Mouse (Mus musculus) natural killer cell, adult 2 months (primary cell): ENCODE measurements around the gene Orai2.
"Not testable (repeated sequence)": the region's sequence is repeated elsewhere in the genome, so short reads cannot be mapped to it uniquely, and the experiment has no call there.

Source experiments
- DNase-seq, 2 experiments: peaks; one replicate each; pipeline ENCODE4 v3.0.0; 2022; ENCODE audit warnings: low spot score in 2 of 2

The Orai2 gene

GRCm38 (mm10) chr5:136173606-136174463 lies 3.3 kb upstream of the Orai2 start:
- DNase-seq = peak in 1 of 2 experiments; percentile 22

- no peak for DNase-seq
These were observed 2.4 kb upstream of the Orai2 start for GRCm38 (mm10) chr5:136172939-136173338.

- peak; percentile 41 to 52 for DNase-seq
These were observed 1.1 kb upstream of the Orai2 start for GRCm38 (mm10) chr5:136171363-136172341.

DNA sequence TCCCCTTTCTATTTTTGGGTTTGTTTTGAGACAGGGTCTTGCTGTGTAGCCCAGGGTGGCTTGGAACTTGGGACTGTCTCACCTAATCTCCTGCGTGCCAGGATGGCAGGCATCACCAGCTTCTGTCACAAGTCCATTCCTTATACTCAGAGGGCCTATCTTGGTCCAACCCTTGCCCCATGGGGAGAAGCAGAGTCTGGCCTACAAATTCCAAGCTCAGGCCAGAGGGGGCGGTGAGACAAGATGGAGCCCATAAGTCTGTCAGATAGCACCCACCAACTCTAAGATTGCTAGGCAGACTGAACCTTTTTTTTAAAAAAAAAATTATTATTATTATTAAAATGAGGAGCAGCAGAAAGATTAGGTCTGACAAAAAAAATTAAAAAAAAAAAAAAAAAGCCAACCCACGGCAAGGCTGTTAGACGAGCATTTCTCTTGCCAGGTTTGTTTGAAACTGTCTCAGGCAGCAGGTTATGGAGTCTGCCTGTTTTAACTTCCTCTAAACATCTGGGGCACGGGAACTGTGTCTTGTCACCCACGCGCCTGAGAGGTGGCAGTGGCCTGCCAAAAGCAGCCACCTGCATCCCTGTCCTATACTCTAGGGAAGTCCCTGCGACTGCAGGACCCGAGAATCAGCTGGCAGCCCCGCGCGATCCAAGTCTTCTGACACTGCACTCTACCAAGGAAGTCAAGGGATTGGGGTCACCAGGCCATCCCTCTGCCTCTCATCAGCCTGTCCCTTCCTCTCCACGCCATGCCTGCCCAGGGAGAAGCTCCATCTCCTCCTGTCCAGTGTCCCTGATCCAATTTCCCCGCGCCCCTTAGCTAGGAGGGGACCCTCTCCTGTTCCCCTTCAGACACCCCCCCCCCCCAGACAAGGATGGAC lies 644 bp downstream of the Orai2 start:
- DNase-seq = peak; percentile 40 to 66

DNA sequence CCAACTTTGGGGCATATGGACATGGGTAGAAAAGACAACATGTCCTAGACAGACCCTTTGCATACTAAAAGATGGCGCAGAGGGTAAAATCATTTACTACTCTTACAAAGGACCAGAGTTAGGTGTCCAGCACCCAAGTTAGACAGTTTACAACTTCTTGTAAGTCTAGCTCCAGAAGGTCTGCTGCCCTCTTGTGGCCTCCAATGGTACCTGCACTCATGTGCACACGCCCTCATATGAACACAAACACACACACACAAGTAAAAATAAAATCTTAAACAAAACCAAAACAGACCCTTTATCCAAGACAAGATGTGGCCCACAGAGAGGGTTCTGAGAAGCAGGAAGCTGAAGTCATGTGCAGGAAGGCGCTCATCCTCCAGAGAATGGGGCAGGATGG lies 2.4 kb downstream of the Orai2 start:
- DNase-seq = no peak

- DNase-seq = no peak
These were observed 3.2 kb downstream of the Orai2 start for GRCm38 (mm10) chr5:136167296-136167695.

- DNase-seq = no peak
These were observed 5.3 kb downstream of the Orai2 start for GRCm38 (mm10) chr5:136165246-136165645.

- DNase-seq = no peak
These were observed 6.6 kb downstream of the Orai2 start for GRCm38 (mm10) chr5:136163807-136164474.

DNA sequence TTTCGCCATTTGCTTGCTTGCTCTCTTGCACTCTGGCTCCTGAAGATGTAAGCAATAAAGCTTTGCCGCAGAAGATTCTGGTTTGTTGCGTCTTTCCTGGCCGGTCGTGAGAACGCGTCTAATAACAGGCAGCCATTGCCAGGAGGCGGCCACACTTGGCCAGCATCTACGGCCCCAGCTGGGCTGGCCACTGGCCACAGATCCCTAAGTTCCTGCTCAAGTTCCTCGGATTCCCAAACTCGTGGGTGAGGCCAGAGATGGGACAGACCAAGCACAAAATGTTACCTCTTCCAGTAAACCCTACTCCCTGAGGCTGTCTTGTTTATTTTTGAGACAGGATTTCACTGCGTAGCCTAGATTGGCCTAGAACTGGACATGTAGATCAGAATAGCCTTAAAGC lies 10.4 kb downstream of the Orai2 start:
- not testable (repeated sequence) for DNase-seq

GRCm38 (mm10) chr5:136155399-136155798 lies 15.1 kb downstream of the Orai2 start:
- no peak for DNase-seq

DNA sequence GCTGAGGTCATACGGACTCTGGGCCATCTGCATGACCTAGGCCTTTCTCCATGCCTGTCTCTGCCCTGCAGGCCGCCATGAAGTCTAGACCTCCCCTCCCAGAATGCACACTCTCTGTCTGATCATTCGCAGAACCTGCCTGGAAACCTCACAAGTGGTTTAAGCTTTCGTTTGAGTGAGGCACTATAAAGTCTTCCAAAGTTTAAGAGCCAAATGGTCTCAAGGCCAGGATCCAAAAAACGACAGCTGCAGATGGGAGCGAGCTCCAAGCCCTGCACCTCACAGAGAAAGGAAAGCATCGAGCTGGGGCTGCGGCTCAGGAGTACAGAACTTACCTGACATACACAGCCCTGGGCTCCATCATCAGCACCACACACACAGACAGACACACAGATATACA lies 18.1 kb downstream of the Orai2 start:
- DNase-seq = no peak

DNA sequence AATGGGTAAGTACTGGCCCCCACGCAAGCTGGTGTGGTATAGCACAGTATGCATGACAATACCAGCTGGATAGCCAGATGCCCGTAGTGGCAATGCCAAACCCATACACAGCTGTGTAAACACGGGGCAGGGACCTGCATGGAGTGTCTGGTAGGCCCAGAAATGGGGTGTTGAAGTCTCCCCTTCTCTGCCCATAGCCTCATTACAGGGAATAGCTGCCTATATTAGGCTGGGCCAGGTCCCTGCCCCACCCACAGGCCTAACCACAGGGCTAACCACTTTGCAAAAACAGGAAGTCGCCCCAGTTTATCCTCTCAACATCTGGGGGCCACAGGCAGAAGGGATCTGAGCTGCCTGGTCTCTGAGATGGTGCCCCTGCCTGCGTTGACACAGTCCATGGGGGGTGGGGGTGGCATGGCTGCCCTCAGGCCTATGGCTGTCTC lies 21.4 kb downstream of the Orai2 start:
- peak; percentile 57 to 62 for DNase-seq

GRCm38 (mm10) chr5:136147704-136148103 lies 22.8 kb downstream of the Orai2 start:
- no peak for DNase-seq

DNA sequence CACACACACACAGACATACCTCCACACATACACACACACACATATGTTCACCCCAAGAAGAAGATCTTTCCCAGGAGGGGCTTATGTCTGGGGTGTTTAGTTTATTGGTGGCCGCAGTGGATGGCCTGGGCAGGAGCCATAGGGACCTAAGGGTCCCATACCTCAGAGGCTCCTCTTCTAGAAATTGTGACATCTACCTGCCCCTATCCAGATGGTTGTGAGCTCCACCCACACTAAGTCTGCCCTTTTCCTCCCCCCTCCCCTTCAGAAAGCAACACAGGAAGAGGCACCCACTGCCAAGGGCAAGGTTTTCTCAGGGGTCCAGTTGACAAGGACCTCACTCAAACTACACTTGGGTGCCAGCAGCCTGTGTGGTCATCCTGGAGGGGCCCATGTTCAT lies 23.6 kb downstream of the Orai2 start:
- DNase-seq = peak; percentile 56 to 68

DNA sequence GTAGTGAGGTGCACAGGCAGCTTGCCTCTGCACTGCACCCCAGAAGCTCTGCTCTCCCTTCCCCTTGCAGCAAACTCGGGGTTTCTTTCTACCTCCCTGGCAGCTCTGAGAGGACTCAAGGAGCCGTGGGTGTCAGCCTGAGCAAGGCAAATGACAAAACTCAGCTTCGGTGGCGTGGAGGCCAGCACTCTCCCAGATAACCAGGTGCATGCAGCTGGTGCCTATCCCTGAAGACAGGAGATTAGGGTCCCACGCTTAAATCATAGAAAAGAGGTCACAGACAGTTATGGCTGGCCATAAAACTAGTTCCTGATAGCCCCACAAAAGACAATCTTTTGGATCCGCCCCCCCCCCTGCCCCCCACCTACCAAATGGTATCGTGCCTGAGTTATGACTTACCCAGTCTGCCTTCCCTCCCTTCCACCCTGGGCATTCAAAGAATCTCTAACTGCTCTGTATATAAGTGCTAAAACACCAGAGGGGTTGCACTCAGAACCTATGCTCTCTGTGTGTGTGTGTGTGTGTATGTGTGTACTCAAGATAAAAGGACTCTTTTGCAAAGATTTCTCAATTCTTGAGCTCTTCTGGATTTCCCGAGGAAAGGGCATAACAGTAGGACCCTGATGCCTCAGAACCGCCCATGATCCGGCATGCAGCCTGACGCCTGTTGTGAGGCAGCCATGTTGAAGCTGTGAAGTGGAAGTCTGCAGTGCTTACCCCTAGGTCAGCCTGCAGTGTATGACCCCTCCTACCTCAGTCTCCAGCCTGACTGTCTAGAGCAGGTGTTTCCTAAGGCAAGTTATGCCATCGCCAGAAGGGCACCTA lies 25.7 kb downstream of the Orai2 start:
- no peak for DNase-seq

- peak in 1 of 2 experiments; percentile 42 for DNase-seq
These were observed 27.3 kb downstream of the Orai2 start for GRCm38 (mm10) chr5:136143161-136143755.

- DNase-seq = peak in 1 of 2 experiments; percentile 33
These were observed 27.8 kb downstream of the Orai2 start for GRCm38 (mm10) chr5:136142746-136143145.

GRCm38 (mm10) chr5:136140057-136140482 lies 30.4 kb downstream of the Orai2 start:
- DNase-seq = no peak

DNA sequence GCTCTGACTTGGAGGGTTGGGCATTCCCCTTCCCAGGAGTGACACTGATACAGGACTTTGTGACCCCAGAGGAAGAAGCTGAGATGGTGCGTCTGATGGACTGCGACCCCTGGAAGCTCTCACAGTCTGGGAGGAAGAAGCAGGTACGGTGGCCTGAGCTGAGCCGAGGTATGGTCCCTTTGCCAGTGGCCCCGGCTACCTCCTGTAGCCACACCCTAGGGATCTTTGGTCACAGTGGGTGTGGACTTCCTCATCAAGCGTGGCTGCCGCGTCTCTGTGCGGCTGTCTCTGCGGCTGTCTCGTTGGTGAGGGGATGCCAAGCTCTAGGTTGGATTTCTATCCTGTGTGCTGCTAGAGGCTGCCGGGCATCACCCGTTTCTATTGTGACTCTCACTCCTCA lies 31.1 kb downstream of the Orai2 start:
- no peak for DNase-seq
